Mouse (Mus musculus) heart, postnatal 14 days (tissue): ENCODE measurements around the gene Slc35b2. TPM values are rescaled to one million over a fixed set of nuclear protein-coding genes. Genes with fewer than 3 reads are reported as not detected.
A peak's percentile ranks its signal among the peaks of the same experiment; 100 is the strongest.

Source experiments
- DNase-seq, 2 experiments: peaks; one replicate each; pipeline ENCODE4 v3.0.0; 2021 to 2022
- intact Hi-C: fragments of 180-260 bp; cut with DNase I; formaldehyde crosslinking; loops from one replicate; pipeline ENCODE4 v1.15.1; 2025
- total RNA-seq, 2 experiments: library from RNA; stranded (reverse); gene quantifications; 2 replicates each; pipeline ENCODE4 v1.2.3; 2021

Slc35b2 gene
- total RNA-seq, 2 experiments from 2014 or later, result 28.8 to 29.9 TPM

DNA sequence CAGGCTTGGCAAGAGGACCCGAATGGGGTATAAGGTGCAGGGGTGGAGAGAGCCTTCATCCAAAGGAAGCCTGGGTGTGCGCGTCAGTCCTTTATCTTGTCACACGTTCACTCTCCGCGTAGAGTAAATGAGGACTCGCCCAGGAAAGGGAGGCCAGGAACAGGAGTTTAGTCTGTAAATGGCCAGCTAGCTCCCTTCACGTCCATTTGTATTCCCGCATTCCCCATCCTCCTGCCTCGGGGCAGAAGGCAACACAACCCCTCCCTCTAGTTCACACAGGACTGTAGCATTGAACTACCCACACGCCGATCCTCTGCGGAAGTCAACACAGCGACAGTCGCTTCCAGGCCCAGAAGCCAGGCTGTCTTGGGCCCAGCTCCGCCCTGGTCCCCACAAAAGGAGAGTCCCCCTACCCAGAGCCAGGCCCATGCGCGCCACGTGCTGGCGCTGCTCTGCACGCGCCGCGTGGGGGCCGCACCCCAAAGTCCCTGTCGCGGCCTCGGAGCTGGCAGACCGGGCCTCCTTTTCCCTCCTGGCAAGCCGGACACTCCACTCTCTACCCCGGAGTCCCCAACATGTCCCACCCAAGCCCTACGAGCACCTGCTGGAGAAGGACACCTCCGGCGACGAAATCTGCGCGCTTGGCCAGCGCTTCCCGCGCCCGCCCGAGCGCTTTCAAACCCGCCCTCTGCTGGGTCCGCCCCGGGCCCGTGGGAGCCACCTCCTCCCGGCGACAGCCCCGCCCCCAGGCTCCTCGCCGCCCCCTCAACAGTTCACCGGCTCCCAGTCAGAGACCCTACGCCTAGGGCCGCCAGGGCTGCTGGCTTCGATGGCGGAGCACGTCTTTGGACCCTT, 31.4 kb downstream of the Slc35b2 start:
- intact Hi-C loops, result no loop called here
- DNase-seq, result peak; percentile 89 to 90

DNA sequence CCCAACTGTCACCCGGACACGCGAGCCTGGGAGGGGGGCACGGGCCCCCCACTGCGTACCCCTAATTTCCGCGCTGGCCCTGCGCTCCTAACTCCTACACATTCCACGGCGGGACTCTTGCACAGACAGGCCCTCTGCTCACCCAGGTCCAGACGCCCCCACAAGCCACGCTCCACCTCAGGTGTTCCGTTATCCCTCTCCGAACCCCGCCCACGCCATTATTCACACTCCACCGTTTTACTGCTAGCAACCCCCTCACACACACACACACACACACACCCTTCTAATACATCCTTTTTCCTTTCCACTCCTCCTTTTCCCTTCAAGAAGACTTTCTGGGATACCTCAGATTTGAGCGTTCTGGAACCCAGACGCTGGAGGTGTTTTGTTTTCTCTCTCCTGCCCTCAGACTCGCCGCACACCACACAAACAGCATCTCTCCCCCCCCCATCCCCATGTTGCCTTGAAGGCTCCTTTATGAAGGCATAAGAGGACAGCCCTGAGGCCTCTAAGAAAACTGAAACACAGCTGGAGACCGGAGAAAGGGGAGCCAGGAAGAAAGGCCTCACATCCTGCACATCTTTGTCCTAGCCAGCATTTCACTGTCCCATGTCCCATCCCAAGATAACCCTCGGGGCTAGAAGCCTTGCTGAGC, 32.2 kb downstream of the Slc35b2 start:
- no peak for DNase-seq
- intact Hi-C loops, result loop anchor here (2.0 kb wide), 1 partner anchor 13 kb away; no protein-coding TSS in a partner anchor

DNA sequence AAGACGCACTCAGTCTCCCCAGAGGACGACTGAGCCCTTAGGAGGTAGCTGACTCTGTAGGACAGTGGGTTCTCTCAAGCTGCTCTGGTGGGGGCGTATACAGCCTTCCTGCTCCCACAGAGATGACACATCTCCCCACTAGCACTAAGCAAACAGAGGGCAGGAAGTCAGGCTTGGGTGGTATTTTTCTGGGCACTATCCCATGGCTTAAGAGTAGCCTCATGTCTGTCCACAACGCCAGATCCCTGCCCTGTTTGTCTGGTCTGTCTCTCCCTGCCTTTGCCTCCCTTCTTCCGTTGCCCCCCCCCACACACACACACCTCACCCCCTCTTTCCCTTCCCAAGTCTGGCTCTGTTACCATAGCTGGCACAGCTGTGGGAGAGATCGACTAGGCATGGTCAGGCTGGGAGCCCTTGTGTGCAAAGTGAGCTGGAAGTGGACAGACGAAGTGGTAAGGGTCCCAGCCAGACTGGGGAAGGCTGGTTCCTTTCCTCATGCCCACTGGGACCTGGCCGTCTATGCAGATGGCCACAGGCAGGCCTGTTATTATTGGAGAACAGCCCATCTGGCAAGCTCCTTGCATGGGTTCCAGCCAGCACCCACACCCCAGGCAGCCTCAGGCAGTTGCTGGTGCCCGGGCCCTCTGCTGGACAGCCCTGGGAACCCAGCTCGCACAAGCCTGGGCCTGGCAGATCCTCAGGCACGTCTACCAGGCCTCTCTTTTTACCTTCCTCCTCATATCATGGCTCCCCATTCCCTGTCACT, 33.1 kb downstream of the Slc35b2 start:
- DNase-seq, result peak; percentile 80 to 89
- intact Hi-C loops, result loop anchor here (2.0 kb wide), 1 partner anchor 14 kb away; no protein-coding TSS in a partner anchor

DNA sequence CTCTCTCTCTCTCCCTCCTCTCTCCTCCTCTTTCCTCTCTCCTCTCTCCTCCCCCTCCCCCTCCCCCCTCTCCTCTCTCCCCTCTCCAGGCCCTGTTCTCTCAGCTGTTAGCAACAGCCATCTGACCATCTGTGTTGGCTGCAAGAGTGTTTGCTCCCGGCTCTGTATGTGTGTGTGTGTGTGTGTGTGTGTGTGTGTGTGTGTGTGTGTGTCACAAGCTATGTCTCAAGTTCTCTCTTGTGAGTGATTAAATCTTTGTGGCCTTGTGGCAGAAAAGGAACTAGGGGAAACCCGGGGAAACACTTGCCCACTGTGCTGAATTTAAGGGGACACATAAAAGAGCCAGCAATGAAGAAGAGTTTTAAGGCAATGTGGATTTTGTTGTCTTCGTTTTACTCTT, 34.1 kb downstream of the Slc35b2 start:
- intact Hi-C loops, result loop anchor here (2.0 kb wide), 1 partner anchor 15 kb away; no protein-coding TSS in a partner anchor
- DNase-seq, result peak in 1 of 2 experiments; percentile 57

DNA sequence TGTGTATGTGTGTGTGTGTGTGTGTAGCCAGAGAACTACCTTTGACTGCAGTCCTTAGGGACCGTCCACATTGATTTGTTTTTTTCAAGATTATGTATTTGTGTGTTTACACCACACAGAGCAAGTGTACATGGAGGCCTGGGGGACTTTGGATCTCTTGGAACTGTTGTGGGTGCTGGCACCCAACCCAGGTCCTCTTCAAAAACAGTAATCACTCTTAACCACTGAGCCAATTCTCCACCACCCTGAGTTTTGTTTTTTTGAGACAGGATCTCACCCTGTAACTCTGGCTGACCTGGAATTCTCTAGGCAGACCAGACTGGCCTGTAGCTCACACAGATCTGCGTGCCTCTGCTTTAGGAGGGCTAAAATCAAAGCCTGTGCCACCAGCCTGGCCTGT, 34.7 kb downstream of the Slc35b2 start:
- no peak for DNase-seq
- intact Hi-C loops, result no loop called here

DNA sequence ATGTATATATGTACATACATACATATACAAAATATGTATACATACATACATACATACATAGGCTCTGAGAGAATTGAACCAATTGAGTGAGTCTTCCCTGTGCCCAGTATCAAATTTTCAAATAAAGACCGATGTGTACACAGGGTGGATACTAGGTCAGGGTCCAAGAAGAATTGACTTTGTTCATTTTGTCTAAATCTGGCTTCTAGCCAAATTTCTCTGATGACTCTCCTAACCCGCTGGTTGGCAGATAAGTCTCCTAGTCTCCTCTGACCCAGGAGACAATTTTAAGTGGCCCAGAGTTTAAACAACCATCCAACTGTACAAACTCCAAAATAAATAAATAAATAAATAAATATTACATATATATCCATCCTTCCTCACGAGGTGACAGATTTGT, 35.2 kb downstream of the Slc35b2 start:
- intact Hi-C loops, result no loop called here
- DNase-seq, result no peak

DNA sequence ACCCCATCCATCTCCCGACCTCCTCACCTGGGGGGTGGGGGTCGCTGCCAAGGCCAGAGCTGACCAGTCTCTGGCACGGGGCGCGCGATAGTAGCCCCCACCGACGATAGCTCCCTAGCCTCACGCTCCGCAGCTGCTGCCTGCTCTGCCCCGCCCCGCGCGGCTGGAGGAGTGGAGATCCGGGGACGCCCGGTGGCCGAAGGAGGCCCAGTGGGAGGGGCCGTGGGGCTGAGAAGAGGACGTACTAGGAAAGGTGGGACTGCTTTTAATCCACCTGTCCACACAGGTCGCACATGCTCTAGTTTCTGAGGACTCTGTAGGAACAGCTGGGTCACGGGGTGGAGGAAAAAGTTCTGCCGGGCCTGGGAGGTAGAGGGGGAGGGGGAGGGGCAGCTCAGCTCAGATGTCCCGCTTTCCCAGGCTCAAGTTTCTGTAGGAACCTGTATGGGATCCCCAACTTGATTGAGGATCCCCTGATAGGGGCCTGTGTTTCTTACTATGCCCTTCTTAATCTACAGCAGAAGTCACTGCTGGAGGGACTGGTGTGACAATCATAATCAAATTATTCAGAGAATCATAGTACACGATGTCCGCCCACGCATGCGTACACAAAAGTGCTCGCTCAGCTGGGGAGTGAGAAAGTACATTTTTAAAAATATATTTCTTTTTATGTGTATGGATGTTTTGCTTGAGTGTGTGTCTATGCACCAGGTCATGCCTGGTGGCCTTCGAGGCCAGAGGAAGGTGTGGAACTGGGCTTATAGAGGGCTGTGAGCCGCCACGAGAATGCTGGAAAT, 36.0 kb downstream of the Slc35b2 start, which contains the start of gene Slc29a1:
TSS of gene Slc29a1 (minus strand) at position 161 of the 797 bp plus-strand sequence.
- intact Hi-C loops, result no loop called here
- DNase-seq, result peak; percentile 75 to 80

DNA sequence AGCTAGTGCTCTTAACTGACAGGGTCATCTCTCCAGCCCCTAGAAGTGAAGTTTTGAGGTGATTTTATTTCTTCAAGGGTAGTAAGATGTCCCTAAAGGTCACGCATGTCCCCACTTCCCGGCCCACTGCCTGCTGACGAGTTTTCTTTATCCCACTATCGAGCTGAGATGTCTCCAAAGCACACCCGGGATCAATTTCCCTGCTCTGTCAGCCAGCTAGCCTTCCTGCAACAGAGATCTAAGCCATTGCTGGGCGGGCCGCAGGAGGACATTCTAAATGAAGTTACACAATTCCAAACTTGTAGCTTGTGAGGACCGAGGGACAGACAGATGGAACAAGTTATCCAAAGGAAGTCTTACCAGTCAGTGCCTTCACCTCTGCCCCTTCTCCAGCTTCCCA, 36.6 kb downstream of the Slc35b2 start:
- intact Hi-C loops, result no loop called here
- DNase-seq, result no peak

DNA sequence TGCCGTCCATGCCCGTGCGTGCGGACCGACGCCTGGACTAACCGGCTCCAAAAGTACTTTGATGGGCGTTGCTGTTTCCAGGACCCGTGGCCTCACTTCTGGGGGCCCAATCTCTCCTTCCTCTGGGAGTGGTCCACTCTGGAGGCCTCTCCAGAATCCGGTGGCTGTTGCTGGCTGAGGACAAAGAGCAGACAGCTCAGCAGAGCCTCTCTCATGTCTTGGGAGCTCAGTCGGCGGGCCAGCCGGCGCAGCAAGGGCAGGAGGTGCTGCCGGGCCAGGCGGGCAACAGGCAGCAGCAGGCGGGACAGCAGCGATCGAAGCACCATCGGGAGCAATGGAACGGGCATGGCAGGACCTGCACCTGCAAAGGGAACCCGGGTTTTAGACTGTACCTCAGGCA, 37.7 kb downstream of the Slc35b2 start:
- intact Hi-C loops, result no loop called here

DNA sequence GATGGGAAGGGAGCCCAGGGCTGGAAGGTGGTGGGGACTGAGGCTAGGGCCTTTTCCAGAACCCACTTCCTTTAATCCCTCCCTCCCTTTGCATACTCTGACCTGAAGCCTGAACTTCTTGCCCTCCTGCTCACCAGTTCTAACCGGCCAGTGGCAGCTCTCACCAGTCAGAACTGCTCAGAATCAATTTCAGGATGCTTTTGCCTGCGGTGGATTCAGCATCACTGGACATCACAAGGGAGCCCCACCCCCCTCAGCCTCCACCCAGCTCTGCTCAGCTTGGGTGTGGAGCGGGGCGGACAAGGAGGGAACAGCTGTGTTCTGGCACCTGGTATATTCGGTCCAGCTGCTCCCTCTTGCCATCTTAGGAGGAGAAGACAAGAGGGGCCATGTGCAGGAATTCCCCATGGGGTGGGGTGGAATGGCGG, 38.2 kb downstream of the Slc35b2 start, which contains the start of gene Mymx:
TSS of gene Mymx (minus strand) at position 226 of the 428 bp plus-strand sequence.
- no peak for DNase-seq
- intact Hi-C loops, result no loop called here

More for the DNA sequence above, 37.7 kb downstream of the Slc35b2 start:
- DNase-seq, result no peak

DNA sequence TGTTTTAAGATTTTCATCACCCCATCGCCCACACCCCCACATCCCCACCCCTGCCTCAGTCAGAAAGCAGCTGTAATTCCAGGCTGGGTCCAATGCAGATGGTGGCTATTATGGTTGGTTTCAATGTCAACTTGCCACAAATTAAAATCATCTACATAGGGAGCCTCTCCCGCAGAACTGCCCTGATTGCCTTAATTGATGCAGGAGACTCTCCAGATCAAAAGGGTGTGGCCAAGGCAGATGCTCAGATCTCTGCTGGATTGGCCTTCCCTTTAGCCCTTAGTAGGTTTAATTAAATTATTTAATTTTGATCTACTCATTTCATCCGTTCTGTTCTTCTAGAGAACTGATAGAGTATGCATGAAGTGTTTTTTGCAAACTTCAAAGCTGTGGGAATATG, 39.3 kb downstream of the Slc35b2 start:
- intact Hi-C loops, result no loop called here
- DNase-seq, result no peak

DNA sequence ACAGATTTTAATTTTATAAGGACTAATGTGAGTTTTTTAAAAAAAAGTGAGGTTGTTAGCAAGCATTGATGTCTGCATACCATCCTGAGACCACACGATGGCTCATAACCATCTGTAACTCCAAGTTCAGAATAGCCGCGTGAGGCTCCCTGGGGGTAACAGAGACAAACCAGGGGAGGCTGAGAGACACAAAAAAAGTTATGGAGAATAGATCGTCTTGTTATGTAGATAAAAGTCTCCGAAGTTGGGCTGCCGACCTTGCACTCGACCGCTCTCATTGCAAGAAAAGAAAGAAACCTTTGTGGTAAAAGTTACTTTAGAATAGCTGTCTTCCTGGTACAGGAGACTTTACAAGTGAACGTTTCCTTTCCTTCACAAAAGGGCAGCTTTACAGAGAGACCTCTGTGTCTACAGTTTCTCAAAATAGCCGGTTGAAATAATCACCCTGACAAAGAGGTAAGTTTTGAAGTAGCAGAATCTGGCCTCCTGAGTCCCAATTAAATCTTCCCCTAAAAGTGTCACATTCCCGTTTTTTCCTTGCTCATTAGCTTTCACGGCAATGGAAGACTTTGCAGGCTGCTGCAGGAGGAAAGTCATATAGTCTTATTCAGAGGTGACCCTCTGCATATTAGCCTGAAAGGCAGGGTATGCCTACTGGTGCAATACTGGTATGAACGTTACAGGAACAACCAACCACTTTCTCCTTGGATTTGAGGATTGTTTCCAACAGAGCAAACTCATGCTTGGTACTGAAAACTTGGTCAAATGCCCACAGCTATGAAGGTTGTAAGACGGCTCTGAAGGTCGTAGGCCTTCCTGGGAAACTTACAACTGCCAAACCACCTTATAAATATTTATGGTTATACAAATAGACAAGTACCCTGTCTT, 43.6 kb downstream of the Slc35b2 start:
- intact Hi-C loops, result no loop called here
- DNase-seq, result no peak

DNA sequence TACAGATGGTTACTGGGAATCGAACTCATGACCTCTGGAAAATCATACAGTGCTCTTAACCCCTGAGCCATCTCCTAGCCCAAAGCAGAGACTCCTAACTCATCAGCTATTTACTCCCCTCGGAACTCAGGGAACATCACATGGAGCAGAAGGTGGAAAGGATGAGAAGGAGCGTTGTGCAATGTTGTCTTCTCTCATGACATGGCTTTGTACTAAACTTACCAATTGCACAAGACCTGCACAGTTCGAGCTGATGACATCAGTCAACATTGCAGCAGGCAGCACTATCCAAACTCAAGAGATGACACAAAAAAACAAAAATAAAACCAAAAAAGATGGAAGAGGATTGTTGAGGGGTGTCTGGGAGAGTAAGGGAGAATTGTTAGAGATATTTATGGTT, 44.7 kb downstream of the Slc35b2 start:
- DNase-seq, result no peak
- intact Hi-C loops, result no loop called here

DNA sequence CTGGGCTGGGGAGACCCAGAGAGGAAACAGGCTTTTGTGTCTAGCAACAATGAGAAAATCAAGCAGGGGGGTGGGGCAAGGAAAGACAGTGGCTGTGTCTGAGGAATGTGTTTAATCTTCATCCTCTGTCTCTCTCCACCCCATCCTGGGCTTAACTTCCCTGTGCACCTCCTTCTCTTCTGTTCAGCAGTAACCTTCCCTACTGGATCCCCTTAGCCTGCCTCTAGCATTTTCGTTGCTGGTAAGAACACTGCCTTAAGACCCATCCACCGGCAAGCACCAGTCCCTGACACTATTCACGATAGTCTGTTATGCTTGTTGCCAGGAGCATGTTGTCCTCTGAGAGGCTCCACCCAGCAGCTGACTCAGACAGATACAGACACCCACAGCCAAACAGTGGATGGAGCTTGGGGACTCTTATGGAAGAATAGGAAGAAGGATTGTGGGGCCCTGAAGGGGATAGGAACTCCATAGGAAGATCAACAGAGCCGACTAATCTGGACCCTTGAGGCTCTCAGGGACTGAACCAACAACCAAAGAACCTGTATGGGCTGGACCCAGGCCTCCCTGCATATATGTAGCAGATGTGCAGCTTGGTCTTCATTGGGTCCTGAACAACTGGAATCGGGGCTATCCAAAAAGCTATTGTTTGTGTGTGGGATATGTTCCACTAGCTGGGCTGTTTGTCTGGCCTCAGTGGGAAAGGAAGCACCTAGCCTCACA, 46.6 kb downstream of the Slc35b2 start:
- peak in 1 of 2 experiments; percentile 37 for DNase-seq

DNA sequence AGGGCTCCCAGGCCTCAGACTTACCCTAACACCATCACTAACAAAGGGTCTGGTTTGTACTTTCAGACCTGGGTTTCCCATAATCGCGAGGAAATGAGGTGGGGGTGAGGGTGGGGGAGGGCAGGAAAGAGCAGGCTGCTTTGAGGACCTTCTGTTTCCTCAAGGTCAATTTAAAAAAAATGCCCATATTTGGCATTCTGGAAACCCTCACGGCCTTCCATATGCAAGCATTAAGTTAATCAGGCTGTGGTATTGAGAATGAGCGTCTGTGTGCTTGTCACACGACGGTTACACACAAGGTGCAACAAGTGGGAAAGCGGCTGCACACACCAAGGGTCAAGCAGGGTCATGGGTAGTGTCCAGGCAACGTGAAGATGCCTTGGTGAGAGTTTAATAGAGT, 48.3 kb downstream of the Slc35b2 start:
- DNase-seq, result no peak
- intact Hi-C loops, result no loop called here

More for the DNA sequence above, 46.6 kb downstream of the Slc35b2 start:
- intact Hi-C loops, result no loop called here

DNA sequence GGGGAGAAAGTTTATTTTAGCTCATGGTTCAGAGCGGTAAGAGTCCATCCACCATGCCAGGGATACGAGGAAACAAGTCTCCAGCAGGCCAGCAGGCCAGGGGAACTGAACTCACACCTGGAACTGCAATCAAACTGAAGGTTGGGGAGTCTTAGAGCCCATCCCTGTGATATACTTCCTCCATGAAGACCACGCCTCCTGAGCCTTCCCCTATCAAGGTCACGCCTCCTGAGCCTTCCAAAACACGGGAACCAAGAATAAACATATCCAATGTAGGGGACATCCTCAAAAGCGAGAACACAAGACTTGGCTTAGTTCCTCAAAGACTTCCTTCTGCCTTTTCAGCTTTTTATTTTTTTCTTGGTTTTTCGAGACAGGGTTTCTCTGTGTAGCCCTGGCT, 49.2 kb downstream of the Slc35b2 start:
- DNase-seq, result no peak
- intact Hi-C loops, result no loop called here

DNA sequence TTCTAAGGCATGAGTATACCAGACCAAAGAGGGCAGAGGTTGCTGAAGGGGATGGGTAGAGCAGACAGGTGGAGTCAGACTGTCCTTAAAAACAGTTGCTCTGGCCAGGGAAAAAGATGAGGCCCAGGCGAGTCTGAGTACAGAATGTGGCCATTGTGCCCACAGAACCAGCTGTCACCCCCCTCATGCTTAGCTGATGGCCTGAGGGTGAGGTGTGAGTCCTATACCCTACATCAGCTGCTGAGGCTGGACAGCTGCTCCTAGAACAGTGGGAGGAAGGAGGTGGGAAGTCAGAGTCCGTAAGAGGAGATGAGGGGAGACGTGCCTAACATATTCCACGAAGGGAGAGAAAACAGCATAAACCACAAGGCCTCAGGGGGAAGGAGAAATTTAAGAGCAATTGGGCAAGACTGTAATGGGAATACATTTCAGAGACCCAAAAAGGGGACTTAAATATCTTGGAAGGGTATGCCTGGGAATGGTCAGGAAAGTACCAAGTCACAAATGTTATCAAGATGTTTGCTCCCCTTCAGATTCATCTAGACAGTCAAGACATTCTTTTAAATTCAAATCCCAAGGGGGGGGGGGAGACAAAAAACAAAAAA, 52.5 kb downstream of the Slc35b2 start:
- intact Hi-C loops, result no loop called here
- DNase-seq, result no peak

DNA sequence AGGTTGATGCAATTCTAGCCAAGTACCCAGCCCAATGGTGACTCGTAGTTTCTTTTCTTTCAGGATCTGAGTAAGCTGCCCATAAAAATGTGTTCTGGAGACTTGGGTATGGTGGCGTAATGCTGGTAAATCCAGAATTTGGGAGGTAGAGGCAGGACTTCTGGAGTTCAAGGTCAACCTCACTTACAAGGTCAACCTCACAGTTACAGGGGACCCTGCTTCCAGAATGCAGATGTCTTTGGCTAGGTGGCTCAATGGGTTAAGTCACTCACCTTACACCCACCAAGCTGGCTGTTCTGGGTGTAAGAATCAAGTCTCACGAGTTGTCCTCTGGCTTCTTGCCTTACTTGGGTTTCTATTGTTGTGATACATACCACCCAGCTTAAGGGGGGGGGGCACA, 53.0 kb downstream of the Slc35b2 start:
- intact Hi-C loops, result no loop called here
- DNase-seq, result no peak
